Mouse (Mus musculus) hindbrain, embryonic 12.5 days (tissue): ENCODE data around the gene Sspn. TPM values are rescaled to one million over a fixed set of nuclear protein-coding genes. Genes with fewer than 3 reads are reported as not detected.

ENCODE experiments used
- ATAC-seq: fragments of 200-750 bp; cut with Nextera tagmentation; 2 replicates; pipeline ENCODE4 v1.8.0; 2017; ENCODE audit warnings: moderate TSS enrichment; ENCODE audit not compliant: low FRiP score
- H3K27ac ChIP-seq: fragments of 300-500 bp; sonication (generic); 2 replicates; pipeline ENCODE4 v1.5.1; 2016; ENCODE audit warnings: mild to moderate bottlenecking
- H3K27me3 ChIP-seq: fragments of 300-500 bp; sonication (generic); 2 replicates; pipeline ENCODE4 v1.6.1; 2016; ENCODE audit warnings: mild to moderate bottlenecking
- H3K36me3 ChIP-seq: fragments of 300-500 bp; sonication (generic); 2 replicates; pipeline ENCODE4 v1.6.1; 2016; ENCODE audit warnings: mild to moderate bottlenecking
- H3K4me1 ChIP-seq: fragments of 300-500 bp; sonication (generic); 2 replicates; pipeline ENCODE4 v1.6.1; 2016
- H3K4me2 ChIP-seq: fragments of 300-500 bp; sonication (generic); replicated peaks from 2 replicates; pipeline ENCODE4 v1.6.1; 2016; ENCODE audit warnings: mild to moderate bottlenecking
- H3K4me3 ChIP-seq: fragments of 300-500 bp; sonication (generic); 2 replicates; pipeline ENCODE4 v1.5.1; 2016; ENCODE audit warnings: mild to moderate bottlenecking
- H3K9ac ChIP-seq: fragments of 300-500 bp; sonication (generic); 2 replicates; pipeline ENCODE4 v1.6.1; 2016; ENCODE audit warnings: mild to moderate bottlenecking, moderate library complexity
- H3K9me3 ChIP-seq: fragments of 300-500 bp; sonication (generic); replicated peaks from 2 replicates; pipeline ENCODE4 v1.6.1; 2016; ENCODE audit warnings: mild to moderate bottlenecking
- WGBS: fragments of 180-500 bp; shearing (Covaris S2); methylation state at CpG from one replicate; pipeline ENCODE4 v1.1.7; 2016; 5-methylcytosine and 5-hydroxymethylcytosine counted together
- polyA plus RNA-seq: library from polyadenylated mRNA; unstranded; fragments of >200 nt; fragmentation: Nextera tagmentation; extraction: Ambion mirVana; gene quantifications from 2 replicates; pipeline ENCODE4 v1.2.1, GENCODE M21; 2016

Sspn gene
- polyA plus RNA-seq, 1 experiment from 2014 or later, result 6.2 TPM

GRCm38 (mm10) chr6:146010093-146010764 lies 78.8 kb downstream of the Sspn start:
- 0 out of 2 replicates have a peak overlapping the region, but pooled peaks have one; percentile 4 for H3K27ac ChIP-seq
- 63% methylated on average over 12 of the region's 12 CpGs for WGBS
- H3K4me1 ChIP-seq, result peaks cover 33% of the 10 kb centered on the region
- H3K9ac ChIP-seq, result 0 out of 2 replicates have a peak overlapping the region, but pooled peaks have one; percentile 23
- H3K9me3 ChIP-seq, result no peaks in the 10 kb centered on the region
- ATAC-seq, result 0 out of 2 replicates have a peak, but pooled peaks have one; percentile 27
- H3K27me3 ChIP-seq, result no peaks in the 10 kb centered on the region; the same call in 1 of the 2 replicates
- no peak overlapping the region for H3K4me3 ChIP-seq
- H3K36me3 ChIP-seq, result no peaks in the 10 kb centered on the region
- H3K4me2 ChIP-seq, result no peak overlapping the region

DNA sequence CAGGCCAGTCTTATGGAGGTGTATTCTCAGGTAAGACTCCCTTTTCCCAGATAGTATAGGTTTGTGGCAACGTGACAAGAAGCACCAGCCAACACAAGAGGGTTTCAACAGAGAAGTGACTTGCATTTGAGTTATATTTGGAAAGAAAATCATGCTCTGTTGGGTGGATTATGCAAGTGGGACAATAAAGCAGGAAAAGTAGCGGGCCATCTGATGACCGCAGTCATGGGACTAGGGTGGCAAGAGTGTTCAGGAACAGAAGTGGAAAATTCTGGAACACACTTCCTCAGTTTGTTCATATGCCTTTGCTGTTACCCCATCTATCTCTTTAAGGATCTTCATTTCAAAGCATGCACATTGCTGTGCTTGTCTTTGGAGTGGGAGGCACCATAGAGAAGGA lies 82.9 kb downstream of the Sspn start:
- H3K4me3 ChIP-seq, result no peak overlapping the region
- H3K27me3 ChIP-seq, result no peaks in the 10 kb centered on the region; the same call in 1 of the 2 replicates
- peaks cover 12% of the 10 kb centered on the region; the same call in 1 of the 2 replicates for H3K4me1 ChIP-seq
- H3K36me3 ChIP-seq, result no peaks in the 10 kb centered on the region
- H3K4me2 ChIP-seq, result no peak overlapping the region
- ATAC-seq, result no peak
- H3K27ac ChIP-seq, result no peak overlapping the region; the same call in 1 of the 2 replicates
- H3K9ac ChIP-seq, result no peak overlapping the region
- WGBS, result 92% methylated on average over 3 of the region's 3 CpGs
- no peaks in the 10 kb centered on the region for H3K9me3 ChIP-seq

Other genes starting within 250 kb of the Sspn start
- 5.1 and 7.0 TPM in 2 replicates for gene Rassf8, start 184.9 kb upstream of the Sspn start, polyA plus RNA-seq
- 2.4 and 2.9 TPM in 2 replicates for gene Bhlhe41, start 66.1 kb upstream of the Sspn start, polyA plus RNA-seq